Mouse (Mus musculus) fibroblast of lung, adult 2 months (primary cell): ENCODE data around the gene Ublcp1.
"Not testable (repeated sequence)": the region's sequence is repeated elsewhere in the genome, so short reads cannot be mapped to it uniquely, and the experiment has no call there.

Experiments
- DNase-seq: peaks from one replicate; pipeline ENCODE4 v3.0.0-alpha.2; 2011; ENCODE audit warnings: low read depth

The Ublcp1 gene

DNA sequence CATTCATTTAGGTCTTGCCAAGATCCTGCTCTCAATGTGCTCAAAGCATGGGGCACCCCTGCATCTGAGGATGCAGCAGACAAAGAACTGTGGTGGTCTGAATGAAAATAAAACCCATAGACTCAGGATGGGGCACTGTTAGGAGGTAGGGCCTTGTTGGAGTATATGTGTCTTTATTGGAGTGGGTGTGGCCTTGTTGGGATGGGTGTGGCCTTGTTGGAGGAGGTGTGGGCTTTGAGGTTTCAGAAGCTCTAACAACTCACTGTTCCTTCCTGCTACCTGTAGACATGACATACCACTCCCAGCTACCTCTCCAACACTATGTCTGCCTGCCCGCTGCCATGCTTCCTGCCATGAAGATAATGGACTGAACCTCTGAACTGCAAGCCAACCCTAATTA is 18.8 kb upstream of the Ublcp1 start:
- no peak for DNase-seq

- DNase-seq, result no peak
These were observed 14.9 kb upstream of the Ublcp1 start for GRCm38 (mm10) chr11:44485089-44485736.

DNA sequence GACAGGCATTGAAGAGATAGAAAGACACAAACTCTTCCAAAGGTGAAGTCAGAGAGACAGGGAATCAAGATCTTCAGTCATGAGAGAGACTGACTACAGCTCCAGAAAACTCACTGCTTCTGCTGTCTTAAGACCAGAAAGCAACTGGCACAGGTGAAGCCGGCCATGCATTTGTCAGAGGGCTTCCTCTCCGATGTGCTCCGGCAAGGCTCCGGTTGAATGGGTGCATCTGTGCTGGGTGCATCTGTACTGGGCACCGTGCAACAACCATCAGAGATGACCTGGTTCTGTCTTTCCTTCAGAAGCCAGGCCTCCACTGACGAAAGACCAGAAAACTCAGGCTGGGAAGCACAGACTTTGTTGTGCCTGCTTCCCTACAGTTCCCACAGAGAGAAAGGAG is 9.9 kb upstream of the Ublcp1 start:
- no peak for DNase-seq

- no peak for DNase-seq
These were observed 8.1 kb upstream of the Ublcp1 start for GRCm38 (mm10) chr11:44478382-44478781.

DNA sequence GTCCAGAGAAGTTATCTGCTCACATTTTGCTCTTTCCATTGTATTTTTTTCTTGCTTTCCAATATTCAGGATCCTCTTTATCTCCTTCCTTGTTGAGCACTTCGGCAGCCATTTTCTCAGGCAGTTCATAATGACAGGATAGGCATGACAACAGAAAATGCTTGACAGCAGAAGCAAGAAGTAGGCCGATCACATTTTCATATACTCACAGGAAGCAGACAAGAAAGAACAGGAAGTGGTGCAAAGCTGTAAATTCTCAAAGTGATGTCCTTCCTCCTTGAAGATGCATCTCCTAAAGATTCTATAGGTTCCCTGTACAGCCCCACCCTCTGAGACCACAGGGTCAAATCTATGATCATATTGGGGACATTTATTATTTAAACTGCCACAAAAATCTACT is 6.1 kb upstream of the Ublcp1 start:
- no peak for DNase-seq

GRCm38 (mm10) chr11:44475467-44475866 is 5.2 kb upstream of the Ublcp1 start:
- no peak for DNase-seq

DNA sequence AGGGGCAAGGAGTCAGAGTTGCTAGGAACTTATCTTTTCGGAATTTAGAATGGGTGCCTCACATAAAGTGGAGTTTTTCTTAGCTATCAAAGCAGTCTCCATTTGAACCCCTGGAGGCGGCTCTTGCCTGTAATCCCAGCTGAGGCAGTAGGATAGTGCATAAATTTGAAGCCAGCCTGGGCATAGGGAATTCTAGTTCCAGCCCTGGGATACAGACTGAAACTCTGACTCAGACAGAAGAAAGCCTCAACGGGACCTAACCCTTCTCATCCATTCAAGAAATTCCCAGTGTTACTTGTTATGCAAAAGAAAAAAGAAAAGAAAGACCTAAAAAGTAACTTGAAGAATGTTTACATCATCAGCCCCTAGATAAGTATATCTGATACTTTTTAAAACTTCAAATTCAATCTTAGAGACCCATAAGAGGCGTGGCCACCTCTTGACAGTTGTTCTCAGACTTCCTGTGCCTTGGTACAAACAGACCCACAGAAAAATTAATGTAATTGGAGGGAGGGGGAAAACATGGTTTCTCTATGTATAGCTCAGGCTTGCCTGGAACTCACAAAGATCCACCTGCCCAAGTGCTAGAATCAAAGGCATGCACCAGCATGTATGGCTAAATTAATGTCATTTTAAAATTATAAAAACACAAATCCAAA is 1.2 kb upstream of the Ublcp1 start:
- DNase-seq, result no peak

GRCm38 (mm10) chr11:44469646-44470431 is 459 bp downstream of the Ublcp1 start:
- DNase-seq, result no peak

DNA sequence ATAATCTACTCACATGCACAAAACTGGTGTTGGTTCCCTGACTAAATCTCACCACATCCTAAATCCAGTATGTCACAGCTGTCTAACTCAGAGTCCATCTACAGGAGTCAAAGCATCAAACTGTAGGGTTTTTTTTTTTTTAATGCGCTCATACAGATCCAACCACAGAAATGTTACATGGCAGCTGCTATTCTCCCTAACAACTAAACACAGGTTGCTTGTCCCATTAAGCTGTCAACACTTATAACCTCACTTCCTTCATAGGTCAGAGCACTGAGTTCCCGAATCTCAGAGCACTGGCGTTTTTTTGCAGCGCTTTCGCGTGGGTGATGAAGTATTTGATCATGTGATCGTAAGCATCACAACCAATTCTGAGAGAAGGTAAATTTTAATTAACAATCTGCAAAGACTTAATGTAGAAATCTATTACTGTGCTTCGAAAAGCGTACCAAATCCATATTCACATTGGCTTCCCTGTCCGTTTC is 1.9 kb downstream of the Ublcp1 start:
- no peak for DNase-seq

DNA sequence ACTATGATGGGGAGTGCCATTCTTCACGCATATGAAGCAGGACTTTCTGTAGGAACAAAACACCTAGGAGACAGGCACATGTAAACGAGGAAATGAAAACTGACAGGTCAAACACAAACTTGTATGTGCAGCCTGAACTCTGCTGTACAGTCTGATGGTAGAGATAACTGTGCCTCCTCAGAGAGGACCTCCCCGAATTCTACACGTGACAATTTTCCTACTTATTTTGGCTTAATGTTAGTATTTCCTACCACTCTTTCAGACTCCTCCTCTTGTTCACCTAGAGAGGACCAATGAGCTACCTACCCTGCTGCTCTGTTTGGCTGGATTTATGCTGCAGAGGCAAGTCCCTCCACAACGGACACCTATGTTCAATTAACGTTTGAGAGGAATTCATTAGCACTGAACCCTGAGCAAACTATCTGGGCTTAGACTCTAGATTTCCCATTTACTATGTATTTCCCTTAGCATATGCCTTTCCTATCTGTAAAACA is 3.3 kb downstream of the Ublcp1 start:
- DNase-seq, result no peak

- DNase-seq, result no peak
These were observed 8.8 kb downstream of the Ublcp1 start for GRCm38 (mm10) chr11:44461493-44461892.

GRCm38 (mm10) chr11:44453423-44453822 is 16.9 kb downstream of the Ublcp1 start:
- DNase-seq, result no peak

GRCm38 (mm10) chr11:44452016-44452415 is 18.3 kb downstream of the Ublcp1 start:
- not testable (repeated sequence) for DNase-seq

GRCm38 (mm10) chr11:44451046-44451445 is 19.3 kb downstream of the Ublcp1 start:
- no peak for DNase-seq

DNA sequence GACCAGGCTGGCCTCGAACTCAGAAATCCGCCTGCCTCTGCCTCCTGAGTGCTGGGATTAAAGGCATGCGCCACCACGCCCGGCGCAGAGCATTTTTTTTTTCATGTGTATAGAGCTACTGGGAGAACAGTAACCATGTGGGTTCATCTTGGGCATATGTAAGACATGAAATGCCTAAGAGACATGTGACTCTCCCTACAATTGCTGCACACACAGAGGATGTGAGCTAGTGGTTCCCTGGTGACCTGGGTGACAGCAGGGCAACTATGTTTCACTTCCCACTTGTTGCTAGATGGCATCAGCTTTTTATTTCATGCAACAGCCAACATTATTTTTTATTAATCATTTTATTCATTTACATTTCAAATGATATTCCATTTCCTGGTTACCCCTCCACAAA is 32.5 kb downstream of the Ublcp1 start:
- DNase-seq, result no peak

GRCm38 (mm10) chr11:44430036-44430435 is 40.3 kb downstream of the Ublcp1 start:
- no peak for DNase-seq

DNA sequence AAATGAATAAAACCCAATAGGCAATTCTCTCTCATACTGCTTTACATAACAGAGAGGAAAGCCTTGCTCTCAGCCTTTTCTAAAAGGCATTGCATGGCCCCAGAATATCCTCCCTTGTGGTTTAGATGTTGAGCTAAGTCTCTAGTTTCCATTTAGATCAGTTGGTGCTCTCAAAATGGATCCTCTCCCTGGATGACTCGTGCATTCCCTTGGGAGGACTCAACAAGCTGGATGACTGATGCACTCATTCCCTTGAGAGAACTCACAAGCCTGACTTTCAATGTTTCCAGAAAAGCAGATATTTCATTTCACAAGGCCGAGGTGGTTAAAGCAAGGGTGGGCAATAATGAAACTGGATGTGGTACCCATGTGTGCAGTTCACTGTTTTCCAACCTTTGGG is 42.3 kb downstream of the Ublcp1 start:
- DNase-seq, result no peak

- DNase-seq, result no peak
These were observed 44.7 kb downstream of the Ublcp1 start for GRCm38 (mm10) chr11:44425626-44426025.

- DNase-seq, result no peak
These were observed 45.3 kb downstream of the Ublcp1 start for GRCm38 (mm10) chr11:44425006-44425405.

DNA sequence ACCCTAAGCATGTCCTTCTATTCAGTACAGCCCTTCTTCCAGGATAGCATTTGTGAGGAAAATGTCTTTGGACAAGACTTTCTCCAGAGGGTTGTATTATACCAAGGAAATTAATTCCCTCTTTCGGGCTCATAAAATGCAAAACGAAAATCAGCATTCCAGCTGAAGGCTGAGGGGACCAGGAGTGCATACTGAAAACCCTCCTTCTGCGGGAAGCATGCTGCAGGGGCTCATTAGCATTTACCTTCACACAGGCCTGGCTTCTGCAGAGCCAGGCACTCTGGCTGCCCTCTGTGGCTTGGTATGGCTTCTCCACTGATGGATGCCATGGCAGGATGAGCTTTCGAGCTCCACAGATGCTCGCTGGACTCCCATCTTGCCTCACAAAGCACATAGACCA is 46.3 kb downstream of the Ublcp1 start:
- no peak for DNase-seq

DNA sequence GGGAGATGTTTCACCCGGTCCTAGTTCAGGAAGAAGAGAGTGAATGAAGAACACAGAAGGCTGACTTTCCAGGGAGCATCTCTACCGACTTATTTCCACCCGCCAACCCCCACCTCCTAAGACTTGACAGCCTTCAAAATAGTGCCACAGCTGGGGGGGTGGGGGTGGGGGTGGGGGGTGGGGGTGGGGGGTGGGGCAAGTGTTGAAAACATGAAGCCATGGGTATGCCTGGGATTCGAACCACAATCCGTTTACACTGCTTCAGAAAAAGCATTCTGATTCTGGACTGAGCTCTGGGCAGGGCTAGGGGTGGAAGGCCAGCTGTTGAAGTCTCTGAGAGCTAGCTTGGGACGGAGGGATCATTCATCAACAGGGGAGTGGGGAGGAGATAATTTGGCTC is 47.0 kb downstream of the Ublcp1 start:
- no peak for DNase-seq

GRCm38 (mm10) chr11:44422337-44423111 is 47.8 kb downstream of the Ublcp1 start:
- no peak for DNase-seq
